Mouse (Mus musculus): ENCODE measurements around the gene Kiss1r.

The Kiss1r gene

GRCm38 (mm10) chr10:79969124-79969568 lies 52.4 kb downstream of the Kiss1r start:
- DNase-seq (ENCODE audit: low read depth in 2 of 2, low spot score in 2 of 2) = no peak

DNA sequence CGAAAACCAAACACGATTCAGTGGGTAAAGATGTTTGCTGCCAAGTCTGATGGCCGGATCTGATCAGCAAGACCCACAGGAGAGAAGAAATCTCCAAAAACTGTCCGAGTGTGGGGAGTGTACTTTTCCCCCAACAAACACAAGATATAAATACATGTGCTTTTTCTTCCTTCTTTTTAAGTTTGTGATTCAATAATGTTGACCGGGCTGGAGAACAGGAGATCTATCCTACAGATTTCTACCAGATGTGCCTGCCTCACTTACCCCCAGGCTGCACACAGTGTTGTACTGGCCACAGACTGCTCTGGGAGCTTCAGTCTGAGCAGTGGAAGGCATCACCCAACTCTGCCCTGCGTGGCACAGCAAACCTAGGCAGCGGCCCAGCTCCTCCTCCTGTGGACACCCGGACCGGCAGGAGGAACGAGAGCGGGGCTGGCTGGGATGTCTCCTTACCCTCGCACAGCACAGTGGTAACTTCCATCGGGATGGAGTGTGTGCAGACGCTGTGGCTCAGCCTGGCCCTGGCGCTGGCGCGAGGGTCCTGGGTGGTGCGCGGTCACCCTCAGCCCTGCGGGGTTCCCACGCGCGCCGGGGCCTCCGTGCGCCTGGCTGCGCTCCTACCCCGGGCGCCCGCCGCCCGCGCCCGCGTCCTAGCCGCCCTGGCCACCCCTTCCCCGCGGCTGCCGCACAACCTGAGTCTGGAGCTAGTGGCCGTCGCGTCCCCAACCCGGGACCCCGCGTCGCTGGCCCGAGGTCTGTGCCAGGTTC lies 53.8 kb downstream of the Kiss1r start, which contains the start of gene Grin3b:
Gene Grin3b, plus strand, starts transcription at position 301 of the 768 bp plus-strand sequence.
- no peak for DNase-seq (ENCODE audit: low read depth in 2 of 2, low spot score in 2 of 2)

- DNase-seq (ENCODE audit: low read depth in 2 of 2, low spot score in 2 of 2) = no peak
Measured at GRCm38 (mm10) chr10:79971183-79971497, 54.4 kb downstream of the Kiss1r start.

Measured in CD8-positive naive resting alpha-beta T cell, adult 2 months (primary cell).